Mouse (Mus musculus) limb, embryonic 13.5 days (tissue): ENCODE data around the gene Mlh3. TPM values are rescaled to one million over a fixed set of nuclear protein-coding genes. Genes with fewer than 3 reads are reported as not detected.

ENCODE experiments used
- ATAC-seq: fragments of 200-750 bp; cut with Nextera tagmentation; 2 replicates; pipeline ENCODE4 v1.8.0; 2017; ENCODE audit warnings: low read depth, moderate number of reproducible peaks, moderate TSS enrichment; ENCODE audit not compliant: low FRiP score
- H3K27ac ChIP-seq: fragments of 300-500 bp; sonication (generic); 2 replicates; pipeline ENCODE4 v1.5.1; 2015; ENCODE audit warnings: inconsistent platforms, mild to moderate bottlenecking, moderate library complexity
- H3K27me3 ChIP-seq: fragments of 300-500 bp; sonication (generic); 2 replicates; pipeline ENCODE4 v1.6.1; 2015; ENCODE audit warnings: mild to moderate bottlenecking, inconsistent platforms
- H3K36me3 ChIP-seq: fragments of 300-500 bp; sonication (generic); 2 replicates; pipeline ENCODE4 v1.6.1; 2015; ENCODE audit warnings: inconsistent platforms, mild to moderate bottlenecking, moderate library complexity
- H3K4me1 ChIP-seq: fragments of 300-500 bp; sonication (generic); 2 replicates; pipeline ENCODE4 v1.6.1; 2015; ENCODE audit warnings: inconsistent platforms
- H3K4me2 ChIP-seq: fragments of 300-500 bp; sonication (generic); replicated peaks from 2 replicates; pipeline ENCODE4 v1.6.1; 2015; ENCODE audit warnings: inconsistent platforms, mild to moderate bottlenecking, moderate library complexity
- H3K4me3 ChIP-seq: fragments of 300-500 bp; sonication (generic); 2 replicates; pipeline ENCODE4 v1.5.1; 2015; ENCODE audit warnings: moderate library complexity, mild to moderate bottlenecking, inconsistent platforms
- H3K9ac ChIP-seq: fragments of 300-500 bp; sonication (generic); 2 replicates; pipeline ENCODE4 v1.6.1; 2015; ENCODE audit warnings: mild to moderate bottlenecking, inconsistent platforms
- H3K9me3 ChIP-seq: fragments of 300-500 bp; sonication (generic); 2 replicates; pipeline ENCODE4 v1.6.1; 2016; ENCODE audit warnings: inconsistent platforms
- WGBS: fragments of 180-500 bp; shearing (Covaris S2); methylation state at CpG from one replicate; pipeline ENCODE4 v1.1.7; 2015; 5-methylcytosine and 5-hydroxymethylcytosine counted together
- polyA plus RNA-seq: library from polyadenylated mRNA; unstranded; fragments of >200 nt; fragmentation: Nextera tagmentation; extraction: Ambion mirVana; gene quantifications from 2 replicates; pipeline ENCODE4 v1.2.1, GENCODE M21; 2015

Gene Mlh3
- polyA plus RNA-seq, 1 experiment from 2014 or later: 10.8 TPM

DNA sequence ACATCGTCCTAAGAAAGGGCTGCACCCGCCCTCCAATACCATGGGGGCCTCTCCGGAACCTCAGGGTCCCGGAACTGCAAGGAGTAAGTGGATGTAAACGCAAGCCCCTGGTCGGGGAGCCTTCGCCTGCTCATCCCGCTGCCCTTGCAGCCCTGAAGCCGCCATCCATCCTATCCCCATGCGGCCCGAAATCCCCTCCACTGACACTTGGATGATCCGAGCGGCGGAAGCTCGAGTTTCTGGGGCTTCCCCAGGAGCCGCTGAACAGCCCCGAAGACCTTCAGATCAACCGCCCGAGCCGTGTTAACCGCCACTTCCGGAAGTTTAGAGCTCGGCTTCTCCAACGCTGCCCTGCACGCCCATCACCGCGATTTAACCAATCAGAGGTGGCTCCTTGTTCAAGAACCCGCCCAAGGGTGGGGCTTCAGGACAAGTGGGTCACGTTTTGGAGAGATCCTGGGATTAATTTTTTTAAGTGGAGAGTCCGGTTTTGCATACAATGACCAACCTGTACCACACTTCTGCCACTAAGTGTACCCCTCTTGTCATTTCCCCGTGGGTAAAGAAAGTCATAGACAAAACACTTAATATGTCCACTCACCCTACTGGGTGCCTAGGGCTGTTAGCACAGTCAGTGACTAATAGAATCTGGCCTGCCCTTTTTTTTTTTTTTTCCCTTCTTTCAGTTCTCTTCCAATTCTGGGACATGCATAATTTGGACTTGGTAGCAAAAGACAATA, 9.9 kb upstream of the Mlh3 start:
- no peaks in the 10 kb centered on the region for H3K27me3 ChIP-seq
- peak overlapping the region; percentile 88 for H3K4me2 ChIP-seq
- WGBS: under 1% methylated on average over 31 of the region's 31 CpGs
- ATAC-seq: peak; percentile 98
- 0 out of 2 replicates have a peak, but pooled peaks cover 3% of the 10 kb centered on the region for H3K36me3 ChIP-seq
- no peaks in the 10 kb centered on the region for H3K9me3 ChIP-seq
- H3K27ac ChIP-seq: peak overlapping the region; percentile 72; the same call in 1 of the 2 replicates
- H3K9ac ChIP-seq: peak overlapping the region; percentile 83
- peaks cover 6% of the 10 kb centered on the region for H3K4me1 ChIP-seq
- peak overlapping the region; percentile 77 for H3K4me3 ChIP-seq

GRCm38 (mm10) chr12:85279396-85280080, 9.1 kb upstream of the Mlh3 start:
- Histone ChIP-seq H3K9me3 (no peaks in the 10 kb centered on the region), H3K4me1 (peaks cover 6% of the 10 kb centered on the region), H3K9ac (peak overlapping the region; percentile 83), H3K36me3 (peaks cover 10% of the 10 kb centered on the region), H3K4me3 (peak overlapping the region; percentile 77), H3K4me2 (peak overlapping the region; percentile 88), H3K27me3 (no peaks in the 10 kb centered on the region), H3K27ac (0 out of 2 replicates have a peak overlapping the region, but pooled peaks have one; percentile 72)
- 7% methylated on average over 10 of the region's 10 CpGs for WGBS
- 0 out of 2 replicates have a peak, but pooled peaks have one; percentile 13 for ATAC-seq

GRCm38 (mm10) chr12:85278919-85279318, 8.5 kb upstream of the Mlh3 start:
- Histone ChIP-seq H3K4me2 (no peak overlapping the region), H3K9me3 (no peaks in the 10 kb centered on the region), H3K27me3 (no peaks in the 10 kb centered on the region), H3K27ac (no peak overlapping the region), H3K9ac (no peak overlapping the region), H3K4me1 (peaks cover 6% of the 10 kb centered on the region), H3K36me3 (peaks cover 11% of the 10 kb centered on the region), H3K4me3 (no peak overlapping the region)
- ATAC-seq: no peak
- 94% methylated on average over 10 of the region's 10 CpGs for WGBS

- Histone ChIP-seq H3K9me3 (no peaks in the 10 kb centered on the region), H3K27ac (no peak overlapping the region), H3K36me3 (peaks cover 11% of the 10 kb centered on the region), H3K27me3 (no peaks in the 10 kb centered on the region), H3K9ac (no peak overlapping the region), H3K4me3 (no peak overlapping the region), H3K4me1 (peaks cover 6% of the 10 kb centered on the region), H3K4me2 (no peak overlapping the region)
- WGBS: 72% methylated on average over 5 of the region's 5 CpGs
- ATAC-seq: no peak
These were observed 5.9 kb upstream of the Mlh3 start for GRCm38 (mm10) chr12:85276273-85276672.

- H3K4me3 ChIP-seq: no peak overlapping the region
- no peak overlapping the region for H3K9ac ChIP-seq
- peaks cover 11% of the 10 kb centered on the region for H3K36me3 ChIP-seq
- ATAC-seq: no peak
- H3K27ac ChIP-seq: no peak overlapping the region
- H3K4me2 ChIP-seq: no peak overlapping the region
- H3K27me3 ChIP-seq: no peaks in the 10 kb centered on the region
- H3K9me3 ChIP-seq: 0 out of 2 replicates have a peak, but pooled peaks cover 5% of the 10 kb centered on the region
- 68% methylated on average over 10 of the region's 10 CpGs for WGBS
- H3K4me1 ChIP-seq: 0 out of 2 replicates have a peak, but pooled peaks cover 3% of the 10 kb centered on the region
These were observed 3.1 kb upstream of the Mlh3 start for GRCm38 (mm10) chr12:85273508-85273907.

DNA sequence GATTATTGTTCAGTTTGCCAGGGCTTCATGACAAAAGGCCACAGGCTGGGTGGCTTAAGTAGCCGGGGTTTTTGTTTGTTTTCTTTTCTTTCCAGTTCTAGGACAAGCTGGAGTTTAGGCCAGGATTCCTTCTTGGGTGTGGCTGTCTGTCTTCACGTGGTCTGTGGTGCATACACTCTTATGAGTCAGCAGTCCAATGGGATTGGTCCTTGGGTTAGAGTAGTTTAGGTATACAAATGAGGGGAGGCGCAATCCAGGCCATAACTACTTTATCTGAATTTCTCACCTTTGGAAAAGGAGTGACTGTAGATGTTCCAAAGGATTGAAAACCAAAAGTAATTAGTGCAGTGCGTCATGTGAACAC, 1.4 kb upstream of the Mlh3 start:
- Histone ChIP-seq H3K9me3 (peaks cover 13% of the 10 kb centered on the region), H3K4me3 (no peak overlapping the region), H3K4me2 (no peak overlapping the region), H3K36me3 (peaks cover 9% of the 10 kb centered on the region), H3K4me1 (0 out of 2 replicates have a peak, but pooled peaks cover 3% of the 10 kb centered on the region), H3K9ac (no peak overlapping the region), H3K27me3 (no peaks in the 10 kb centered on the region), H3K27ac (no peak overlapping the region)
- WGBS: 76% methylated on average over 4 of the region's 4 CpGs
- no peak for ATAC-seq

GRCm38 (mm10) chr12:85271132-85271842, 888 bp upstream of the Mlh3 start:
- Histone ChIP-seq H3K9ac (no peak overlapping the region), H3K4me2 (peak overlapping the region; percentile 63), H3K27me3 (no peaks in the 10 kb centered on the region), H3K36me3 (peaks cover 9% of the 10 kb centered on the region), H3K4me1 (peaks cover 4% of the 10 kb centered on the region; the same call in 1 of the 2 replicates), H3K9me3 (peaks cover 13% of the 10 kb centered on the region), H3K4me3 (no peak overlapping the region; the same call in 1 of the 2 replicates), H3K27ac (no peak overlapping the region)
- WGBS: 80% methylated on average over 7 of the region's 7 CpGs
- ATAC-seq: no peak

DNA sequence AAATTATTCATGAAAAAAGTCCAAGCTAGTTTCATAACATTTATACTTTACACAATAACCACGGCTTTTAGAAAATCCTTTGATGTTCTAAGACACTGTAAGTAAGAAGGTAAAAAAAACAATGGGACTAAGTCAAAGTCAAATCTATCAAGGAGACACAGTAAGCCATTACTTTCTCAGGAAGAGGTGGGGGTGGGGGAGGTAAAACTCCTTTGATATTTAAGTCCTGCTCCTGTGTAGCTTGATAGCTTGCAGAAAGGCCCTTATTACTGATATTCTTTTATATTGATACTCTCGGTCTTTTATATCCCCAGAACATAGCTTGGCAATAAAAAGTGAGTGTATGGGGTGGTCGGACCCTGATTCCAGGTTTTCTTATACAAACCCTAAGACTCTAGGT, 578 bp downstream of the Mlh3 start:
- H3K4me2 ChIP-seq: peak overlapping the region; percentile 63
- H3K9me3 ChIP-seq: peaks cover 13% of the 10 kb centered on the region
- H3K36me3 ChIP-seq: peaks cover 4% of the 10 kb centered on the region
- no peaks in the 10 kb centered on the region for H3K27me3 ChIP-seq
- H3K9ac ChIP-seq: peak overlapping the region; percentile 76
- H3K4me1 ChIP-seq: peaks cover 18% of the 10 kb centered on the region
- peak overlapping the region; percentile 90 for H3K27ac ChIP-seq
- WGBS: 38% methylated on average over 3 of the region's 3 CpGs
- peak overlapping the region; percentile 52 for H3K4me3 ChIP-seq
- ATAC-seq: no peak

DNA sequence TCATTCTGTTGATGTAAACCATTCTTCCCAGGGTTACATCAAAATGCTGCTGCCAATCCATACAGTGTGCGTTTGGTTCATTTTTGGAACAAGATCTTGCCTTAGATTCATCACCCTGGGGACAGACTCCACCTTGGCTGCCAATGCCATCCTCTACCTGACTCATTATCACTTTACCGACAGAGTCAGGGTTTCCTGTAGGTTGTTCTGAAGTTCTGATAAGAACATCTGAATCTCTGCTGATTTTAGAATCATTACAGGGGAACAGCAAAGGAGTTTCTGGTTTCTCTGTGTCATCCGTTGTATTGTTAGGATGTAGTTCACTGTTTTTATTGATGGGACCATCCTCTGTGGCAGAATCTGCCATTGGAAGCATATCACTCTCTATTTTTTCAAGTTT, 4.2 kb downstream of the Mlh3 start:
- Histone ChIP-seq H3K36me3 (no peaks in the 10 kb centered on the region; the same call in 1 of the 2 replicates), H3K27me3 (no peaks in the 10 kb centered on the region), H3K4me3 (no peak overlapping the region), H3K4me1 (peaks cover 32% of the 10 kb centered on the region), H3K9ac (no peak overlapping the region), H3K27ac (0 out of 2 replicates have a peak overlapping the region, but pooled peaks have one; percentile 52), H3K4me2 (no peak overlapping the region), H3K9me3 (peaks cover 13% of the 10 kb centered on the region)
- ATAC-seq: no peak
- 93% methylated on average over 3 of the region's 3 CpGs for WGBS

DNA sequence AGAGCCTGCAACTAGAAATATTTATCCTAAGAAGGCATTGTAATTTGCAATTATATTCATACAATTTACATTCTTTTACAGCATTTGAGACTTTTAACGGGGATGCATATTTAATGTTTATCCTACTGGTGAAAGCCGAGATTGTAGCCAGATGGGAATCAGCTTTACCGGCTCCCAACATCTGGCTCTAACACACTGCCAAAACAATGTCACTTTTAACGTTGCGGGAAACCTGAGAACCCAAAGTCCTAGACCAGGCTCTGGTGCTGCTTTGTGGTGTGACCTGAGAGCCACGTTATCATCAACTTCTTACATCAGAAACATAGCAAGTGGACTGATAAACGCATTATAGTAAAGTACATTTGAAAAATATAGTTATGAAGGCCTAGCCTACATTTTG, 5.5 kb downstream of the Mlh3 start:
- Histone ChIP-seq H3K36me3 (peaks cover 5% of the 10 kb centered on the region), H3K4me1 (peaks cover 30% of the 10 kb centered on the region), H3K9ac (no peak overlapping the region), H3K4me3 (no peak overlapping the region), H3K4me2 (0 out of 2 replicates have a peak overlapping the region, but pooled peaks have one; percentile 16), H3K9me3 (peaks cover 13% of the 10 kb centered on the region), H3K27me3 (no peaks in the 10 kb centered on the region), H3K27ac (peak overlapping the region; percentile 52; the same call in 1 of the 2 replicates)
- WGBS: 21% methylated on average over 7 of the region's 7 CpGs
- peak; percentile 61; the same call in 1 of the 2 replicates for ATAC-seq

DNA sequence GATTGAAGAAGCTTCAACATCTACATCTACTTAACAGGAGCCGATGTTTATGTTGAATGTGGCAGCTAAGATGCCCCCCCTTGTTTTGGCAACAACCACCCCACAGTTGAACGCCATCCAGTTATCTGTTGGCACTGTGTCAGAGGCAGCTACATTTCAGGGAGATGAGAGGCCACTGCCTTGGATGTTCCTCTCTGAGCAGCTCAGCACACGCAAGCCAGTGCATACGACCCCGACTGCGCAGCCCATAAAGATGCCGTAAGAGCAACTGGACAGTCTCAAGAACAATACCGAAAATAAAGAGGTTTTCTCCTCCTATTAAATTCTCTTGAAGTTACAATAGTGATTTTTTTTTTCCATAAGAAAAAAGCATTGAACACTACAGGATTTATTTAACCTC, 5.9 kb downstream of the Mlh3 start:
- peak overlapping the region; percentile 67; the same call in 1 of the 2 replicates for H3K27ac ChIP-seq
- H3K4me2 ChIP-seq: no peak overlapping the region
- H3K4me3 ChIP-seq: no peak overlapping the region
- peaks cover 29% of the 10 kb centered on the region for H3K4me1 ChIP-seq
- WGBS: 40% methylated on average over 8 of the region's 8 CpGs
- peak; percentile 84; the same call in 1 of the 2 replicates for ATAC-seq
- no peak overlapping the region for H3K9ac ChIP-seq
- H3K27me3 ChIP-seq: no peaks in the 10 kb centered on the region
- H3K9me3 ChIP-seq: peaks cover 13% of the 10 kb centered on the region
- H3K36me3 ChIP-seq: peaks cover 6% of the 10 kb centered on the region
